Mouse (Mus musculus) Patski (cell line): ENCODE results near the gene Atad5. TPM values are rescaled to one million over a fixed set of nuclear protein-coding genes. Genes with fewer than 3 reads are reported as not detected.

Experiments
- ATAC-seq: fragments of 100-300 bp; one replicate; pipeline ENCODE4 v1.8.0; 2021
- CTCF ChIA-PET: fragments of 350-600 bp; sonication (Branson Sonifier 250); formaldehyde crosslinking; loops from one replicate; lab custom pipeline; 2022; ENCODE audit warnings: inconsistent platforms; lab: Charles Lee
- POLR2A ChIA-PET: fragments of 350-600 bp; sonication (Branson Sonifier 250); formaldehyde crosslinking; loops from one replicate; lab custom pipeline; 2022; ENCODE audit warnings: antibody characterized with exemption, inconsistent platforms; lab: Charles Lee
- DNase-seq: peaks from one replicate; pipeline ENCODE4 v3.0.0-alpha.2; 2011; ENCODE audit warnings: low read depth, low spot score
- H3K27me3 ChIP-seq: fragments of 371-371 bp; one replicate; pipeline ENCODE4 v1.5.1; 2021
- CTCF ChIP-seq: fragments of 100-300 bp; IDR thresholded peaks from one replicate; pipeline ENCODE4 v1.5.1; 2021
- in situ Hi-C: fragments of 300-500 bp; cut with MboI; formaldehyde crosslinking; loops from 3 replicates; pipeline ENCODE4 v1.11.1; 2018; ENCODE audit warnings: low pct_unique_long_range_greater_than_20kb, mixed read lengths
- polyA plus RNA-seq: library from polyadenylated mRNA; unstranded; gene quantifications from one replicate; pipeline ENCODE4 v1.2.3, GENCODE M21; 2021

The Atad5 gene
- 4.5 TPM for polyA plus RNA-seq

GRCm38 (mm10) chr11:80088917-80089816, at the start of gene Atad5:
Gene Atad5, plus strand, starts transcription at chr11:80089400.
- ATAC-seq (peak; percentile 26), DNase-seq (peak; percentile 44)
- no peaks in the 10 kb centered on the region for H3K27me3 ChIP-seq
- no peak for TF ChIP-seq CTCF
- CTCF ChIA-PET: interaction anchor here (1.4 to 1.5 kb wide), 2 partner anchors 15 to 45 kb away, joined by 3 to 7 read pairs; no protein-coding TSS in a partner anchor
- POLR2A ChIA-PET: no interaction called here
- in situ Hi-C loops: no loop called here

- in situ Hi-C loops: loop anchor here (5.0 kb wide), 2 partner anchors 39 to 149 kb away; partner anchors contain the start of gene Crlf3
- peak; percentile 89 for TF ChIP-seq CTCF
- DNase-seq (no peak), ATAC-seq (no peak)
- ChIA-PET CTCF (interaction anchor here (0.8 to 2.6 kb wide), 10 partner anchors 9 to 141 kb away, joined by 3 to 12 read pairs (median 4); partner anchors contain the start of gene Rnf135), POLR2A (interaction anchor here (1.1 kb wide), 1 partner anchor 38 kb away, joined by 3 read pairs; the partner anchor contains the start of gene Crlf3)
- H3K27me3 ChIP-seq: no peaks in the 10 kb centered on the region
Measured at GRCm38 (mm10) chr11:80042615-80043418, 46.4 kb upstream of the Atad5 start.

GRCm38 (mm10) chr11:80043419-80043817, 45.8 kb upstream of the Atad5 start:
- POLR2A ChIA-PET: interaction anchor here (1.1 kb wide), 1 partner anchor 37 kb away, joined by 3 read pairs; the partner anchor contains the start of gene Crlf3

GRCm38 (mm10) chr11:80046856-80047255, 42.3 kb upstream of the Atad5 start:
- in situ Hi-C loops: no loop called here
- ChIA-PET CTCF (interaction anchor here (1.3 kb wide), 1 partner anchor 13 kb away, joined by 3 read pairs; no protein-coding TSS in a partner anchor), POLR2A (interaction anchor here (0.7 kb wide), 1 partner anchor 170 kb away, joined by 3 read pairs; no protein-coding TSS in a partner anchor)
- no peak for TF ChIP-seq CTCF
- no peak for ATAC-seq
- DNase-seq: no peak
- no peaks in the 10 kb centered on the region for H3K27me3 ChIP-seq

More at GRCm38 (mm10) chr11:80043419-80043817, 45.8 kb upstream of the Atad5 start:
- TF ChIP-seq CTCF: no peak
- no peaks in the 10 kb centered on the region for H3K27me3 ChIP-seq
- DNase-seq: no peak
- in situ Hi-C loops: loop anchor here (5.0 kb wide), 2 partner anchors 39 to 149 kb away; partner anchors contain the start of gene Crlf3
- no peak for ATAC-seq
- CTCF ChIA-PET: interaction anchor here (1.1 to 2.6 kb wide), 6 partner anchors 9 to 140 kb away, joined by 3 to 12 read pairs (median 5); partner anchors contain the start of gene Rnf135

- DNase-seq: peak; percentile 68
- CTCF ChIA-PET: interaction anchor here (0.9 to 1.2 kb wide), 3 partner anchors 10 to 133 kb away, joined by 4 to 6 read pairs (median 4); partner anchors contain the start of gene Rnf135
- in situ Hi-C loops: no loop called here
- TF ChIP-seq CTCF: peak; percentile 2
- peak; percentile 61 for ATAC-seq
- POLR2A ChIA-PET: no interaction called here
- H3K27me3 ChIP-seq: no peaks in the 10 kb centered on the region
Measured at GRCm38 (mm10) chr11:80050088-80050487, 39.1 kb upstream of the Atad5 start.

GRCm38 (mm10) chr11:80052456-80052855, 36.7 kb upstream of the Atad5 start:
- ChIA-PET CTCF (interaction anchor here (1.8 kb wide), 1 partner anchor 10 kb away, joined by 6 read pairs; no protein-coding TSS in a partner anchor), POLR2A (interaction anchor here (0.6 kb wide), 2 partner anchors 33 to 98 kb away, joined by 3 read pairs; no protein-coding TSS in a partner anchor)
- no peak for DNase-seq
- ATAC-seq: no peak
- in situ Hi-C loops: no loop called here
- no peak for TF ChIP-seq CTCF
- no peaks in the 10 kb centered on the region for H3K27me3 ChIP-seq

- H3K27me3 ChIP-seq: no peaks in the 10 kb centered on the region
- DNase-seq (no peak), ATAC-seq (no peak)
- in situ Hi-C loops: no loop called here
- no peak for TF ChIP-seq CTCF
- ChIA-PET POLR2A (interaction anchor here (0.6 kb wide), 1 partner anchor 97 kb away, joined by 3 read pairs; no protein-coding TSS in a partner anchor), CTCF (interaction anchor here (1.8 kb wide), 1 partner anchor 11 kb away, joined by 6 read pairs; no protein-coding TSS in a partner anchor)
Measured at GRCm38 (mm10) chr11:80053171-80053570, 36.0 kb upstream of the Atad5 start.

GRCm38 (mm10) chr11:80054659-80055058, 34.5 kb upstream of the Atad5 start:
- DNase-seq (no peak), ATAC-seq (no peak)
- no peaks in the 10 kb centered on the region for H3K27me3 ChIP-seq
- TF ChIP-seq CTCF: no peak
- CTCF ChIA-PET: interaction anchor here (1.4 to 1.7 kb wide), 2 partner anchors 12 to 32 kb away, joined by 3 to 4 read pairs; no protein-coding TSS in a partner anchor
- POLR2A ChIA-PET: no interaction called here
- in situ Hi-C loops: no loop called here

- no peak for TF ChIP-seq CTCF
- ChIA-PET CTCF (interaction anchor here (1.2 to 1.7 kb wide), 3 partner anchors 11 to 31 kb away, joined by 3 to 4 read pairs (median 3); no protein-coding TSS in a partner anchor), POLR2A (no interaction called here)
- ATAC-seq: peak; percentile 82
- DNase-seq: no peak
- no peaks in the 10 kb centered on the region for H3K27me3 ChIP-seq
- in situ Hi-C loops: no loop called here
Measured at GRCm38 (mm10) chr11:80056141-80056540, 33.1 kb upstream of the Atad5 start.
